Mouse (Mus musculus): ENCODE results near the gene Phactr2. TPM values are rescaled to one million over a fixed set of nuclear protein-coding genes. Genes with fewer than 3 reads are reported as not detected.
"Not testable (repeated sequence)": the region's sequence is repeated elsewhere in the genome, so short reads cannot be mapped to it uniquely, and the experiment has no call there.

Phactr2 gene
- total RNA-seq, 2 experiments from 2014 or later: 13.3 to 15.6 TPM

DNA sequence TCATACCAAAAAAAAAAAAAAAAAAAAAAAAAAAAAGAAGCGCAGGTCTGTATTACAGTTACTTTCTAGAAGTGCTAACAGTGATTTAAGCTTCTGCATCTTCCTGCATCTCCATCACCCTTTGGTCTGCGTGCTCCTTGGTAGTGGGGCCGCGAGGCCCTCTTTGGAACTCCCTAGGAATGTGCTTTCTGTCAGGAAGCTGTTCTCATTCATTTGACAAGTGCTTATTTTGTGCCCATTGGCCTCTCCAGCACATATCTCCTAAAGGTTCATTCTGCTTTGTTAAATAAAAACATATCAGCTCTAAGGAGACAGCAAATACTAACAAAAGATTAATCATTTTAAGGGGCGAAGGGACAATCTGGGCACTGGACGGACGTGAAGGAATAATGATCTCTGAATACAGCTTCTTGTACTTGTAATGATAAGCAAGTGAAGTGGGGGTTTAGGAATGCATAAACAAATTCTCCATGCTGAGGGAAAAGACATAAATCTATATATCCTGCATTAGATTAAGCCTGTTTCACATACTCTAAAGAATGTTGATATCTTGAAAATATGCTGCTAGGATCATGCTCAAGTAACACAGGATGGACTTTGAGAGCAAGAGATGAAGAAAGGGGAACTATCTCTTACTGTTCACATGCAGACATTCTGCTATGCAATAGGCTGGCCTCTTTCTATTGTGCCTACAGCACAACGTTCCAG, 264.1 kb downstream of the Phactr2 start:
- no peak for DNase-seq

DNA sequence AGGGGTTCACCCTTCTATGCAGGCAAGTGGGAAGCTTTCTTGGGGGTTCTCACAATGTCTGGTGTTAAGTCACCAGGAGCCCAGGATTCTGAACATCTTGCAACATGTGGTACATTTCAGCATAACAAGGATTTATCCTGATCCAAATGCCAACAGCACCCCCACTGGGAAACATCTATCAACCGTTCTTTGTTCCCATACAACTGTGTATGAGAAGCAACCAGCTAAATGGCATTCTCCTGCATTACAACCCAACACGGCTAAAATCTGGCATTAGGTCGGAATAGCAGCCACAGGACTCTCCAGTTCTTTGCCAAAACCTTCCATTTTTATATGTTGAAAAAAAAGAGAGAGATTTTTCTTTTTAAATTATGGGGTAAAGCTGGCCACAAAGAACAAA, 264.7 kb downstream of the Phactr2 start:
- DNase-seq: no peak

DNA sequence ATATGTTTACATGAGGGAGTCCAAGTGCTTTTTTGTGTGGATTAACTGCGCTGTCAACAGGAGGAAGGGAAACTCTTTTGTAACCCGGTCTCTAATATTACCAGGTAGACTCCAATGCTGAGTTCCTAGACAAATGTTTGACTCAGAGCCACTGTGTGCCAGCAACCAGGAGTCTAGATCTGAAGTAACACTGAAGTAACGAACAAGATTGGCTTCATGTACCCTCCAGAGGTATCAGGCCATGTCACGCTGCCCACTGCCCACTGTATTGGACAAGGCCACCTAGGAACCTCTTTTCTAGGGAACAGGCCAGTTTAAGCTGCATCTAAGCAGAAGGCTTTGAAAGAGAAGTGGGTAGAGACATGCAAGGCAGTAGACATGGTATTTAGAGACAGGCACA, 265.2 kb downstream of the Phactr2 start:
- no peak for DNase-seq

- no peak for DNase-seq
These were observed 272.4 kb downstream of the Phactr2 start for GRCm38 (mm10) chr10:13201741-13202293.

DNA sequence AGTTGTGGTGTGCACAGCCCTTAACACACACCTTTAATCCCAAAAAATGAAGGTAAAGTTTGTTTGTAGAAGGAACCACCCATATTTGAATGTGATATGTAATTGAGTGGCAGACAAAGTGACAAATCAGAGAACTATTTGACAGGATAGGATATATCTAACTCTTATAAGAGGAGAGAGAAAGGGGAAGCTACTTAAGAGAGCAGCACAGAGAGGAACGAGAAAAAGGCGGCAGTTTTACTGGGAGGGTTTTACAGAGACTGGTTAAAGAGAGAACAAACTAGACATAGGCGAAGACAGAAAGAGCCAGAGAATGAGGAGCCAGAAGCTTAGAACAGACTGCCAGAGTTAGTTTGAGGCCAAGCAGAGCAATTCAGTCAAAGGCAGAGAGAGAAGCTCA, 273.4 kb downstream of the Phactr2 start:
- DNase-seq: no peak

DNA sequence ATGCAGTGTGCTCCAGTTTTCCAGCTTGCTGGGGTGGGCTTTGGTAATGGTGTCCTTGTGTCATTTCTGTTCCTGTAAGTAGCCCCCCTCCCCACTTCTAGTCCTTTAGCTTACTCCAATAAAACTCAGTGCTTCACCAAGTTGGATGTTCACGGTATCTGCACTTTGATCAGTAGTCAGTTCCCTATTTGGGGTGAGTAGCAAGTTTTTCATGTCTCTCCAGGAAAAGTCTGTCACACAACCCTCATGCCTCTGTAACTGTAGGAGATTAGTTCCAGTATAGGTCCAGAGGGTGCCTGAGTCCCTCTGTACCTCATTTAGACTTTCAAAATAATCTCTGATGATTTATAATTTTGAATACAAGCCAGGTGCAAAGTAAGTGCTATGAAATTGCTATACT, 275.0 kb downstream of the Phactr2 start:
- no peak for DNase-seq

- DNase-seq: no peak
These were observed 277.2 kb downstream of the Phactr2 start for GRCm38 (mm10) chr10:13196872-13197507.

- not testable (repeated sequence) for DNase-seq
These were observed 280.7 kb downstream of the Phactr2 start for GRCm38 (mm10) chr10:13193496-13193895.

GRCm38 (mm10) chr10:13192731-13193351, 281.4 kb downstream of the Phactr2 start, which contains the start of gene Ltv1:
TSS of gene Ltv1 (minus strand) at chr10:13193168.
- DNase-seq: peak; percentile 94

- DNase-seq: no peak
These were observed 284.3 kb downstream of the Phactr2 start for GRCm38 (mm10) chr10:13189881-13190280.

DNA sequence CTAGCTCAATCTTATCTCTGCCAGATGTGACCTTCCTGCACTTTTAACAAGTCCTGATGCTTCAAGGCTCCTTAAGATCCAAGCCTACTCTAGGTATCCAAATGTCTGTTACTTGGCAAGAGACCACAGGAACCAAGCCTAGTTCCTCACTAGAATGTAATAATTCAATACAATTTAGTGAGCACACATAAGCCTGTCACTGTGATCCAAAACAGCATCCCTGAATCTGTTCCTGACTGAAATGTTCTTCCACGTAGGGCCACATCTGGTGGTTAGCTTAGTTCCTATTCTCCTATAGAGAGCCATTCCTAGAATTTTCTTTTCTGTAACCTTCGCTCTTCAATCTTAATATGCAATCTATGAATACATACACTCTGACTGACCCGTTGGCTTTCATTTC, 287.5 kb downstream of the Phactr2 start:
- DNase-seq: no peak

GRCm38 (mm10) chr10:13184170-13184766, 289.9 kb downstream of the Phactr2 start:
- DNase-seq: no peak

DNA sequence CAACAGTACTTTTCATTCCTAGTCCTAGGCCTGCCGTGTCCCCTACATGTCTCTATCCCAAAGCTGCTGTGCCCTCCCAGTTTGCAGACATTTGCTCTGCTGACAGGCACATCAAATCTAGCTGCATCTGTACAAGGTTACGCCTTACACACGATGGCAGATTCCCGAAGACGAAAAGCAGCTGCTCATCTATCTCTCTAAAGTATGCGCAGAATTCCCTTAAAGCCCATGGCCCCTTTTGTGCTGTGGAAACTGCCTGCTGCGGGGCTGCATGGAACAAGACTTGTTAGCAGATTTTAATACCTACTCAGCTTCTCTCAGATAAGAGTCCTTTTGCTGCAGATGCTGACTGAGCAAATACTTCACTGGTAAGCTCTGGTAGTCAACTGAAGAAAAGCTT, 294.0 kb downstream of the Phactr2 start:
- no peak for DNase-seq

- no peak for DNase-seq
These were observed 296.1 kb downstream of the Phactr2 start, which contains the start of gene Zc2hc1b for GRCm38 (mm10) chr10:13177973-13178624. TSS of gene Zc2hc1b (minus strand) at chr10:13178023.

- DNase-seq: no peak
These were observed 298.3 kb downstream of the Phactr2 start for GRCm38 (mm10) chr10:13175866-13176265.

GRCm38 (mm10) chr10:13172798-13173221, 301.4 kb downstream of the Phactr2 start:
- DNase-seq: no peak

- DNase-seq: no peak
These were observed 302.8 kb downstream of the Phactr2 start for GRCm38 (mm10) chr10:13171461-13171860.

- no peak for DNase-seq
These were observed 303.3 kb downstream of the Phactr2 start for GRCm38 (mm10) chr10:13170739-13171448.

DNA sequence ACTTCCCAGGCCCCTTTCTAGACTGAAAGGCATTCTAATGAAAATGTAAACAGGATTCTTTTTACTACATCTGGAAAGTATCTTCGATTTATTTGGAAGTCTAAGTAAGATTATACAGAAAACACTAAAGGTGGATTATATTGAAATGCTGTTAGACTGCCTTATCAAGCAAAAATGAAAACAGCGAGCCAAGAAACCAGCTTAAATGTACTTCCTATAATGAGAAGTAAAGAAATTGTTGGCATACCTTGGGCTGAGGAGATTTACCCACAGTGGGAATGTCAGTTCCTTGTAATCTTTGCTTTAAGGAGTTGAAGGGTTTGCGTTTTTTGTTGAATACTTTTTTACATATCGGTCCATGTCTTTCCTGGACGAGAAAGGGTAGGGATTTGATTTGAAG, 305.8 kb downstream of the Phactr2 start:
- DNase-seq: no peak

- DNase-seq: no peak
These were observed 312.2 kb downstream of the Phactr2 start for GRCm38 (mm10) chr10:13162031-13162430.

GRCm38 (mm10) chr10:13160913-13161312, 313.3 kb downstream of the Phactr2 start:
- no peak for DNase-seq
